Mouse (Mus musculus): ENCODE data around the gene Tank. TPM values are rescaled to one million over a fixed set of nuclear protein-coding genes. Genes with fewer than 3 reads are reported as not detected.

Tank gene
- polyA plus RNA-seq, 1 experiment: 8.5 TPM

- TF ChIP-seq MYOG (IDR thresholded peaks at IDR 0.05; ENCODE audit: control insufficient read depth, extremely low read depth, insufficient read length) (no peak), CEBPB (IDR thresholded peaks at IDR 0.05; ENCODE audit: low read depth) (no peak), USF1 (IDR thresholded peaks at IDR 0.05; ENCODE audit: low read depth) (no peak), FOSL1 (IDR thresholded peaks at IDR 0.05; ENCODE audit: insufficient read depth, low read length, poor library complexity, severe bottlenecking) (no peak), CTCF (IDR thresholded peaks at IDR 0.05; ENCODE audit: control insufficient read depth, insufficient read depth, insufficient read length) (peak; percentile 36)
- Histone ChIP-seq H3K36me3 (ENCODE audit: control insufficient read depth, insufficient read depth) (no peaks in the 10 kb centered on the region), H3ac (ENCODE audit: control insufficient read depth, insufficient read length, low read depth) (no peak overlapping the region), H3K79me3 (ENCODE audit: low read depth) (no peaks in the 10 kb centered on the region), H3K27me3 (ENCODE audit: control insufficient read depth, insufficient read depth, insufficient read length) (no peaks in the 10 kb centered on the region), H3K4me3 (ENCODE audit: insufficient read depth, poor library complexity, severe bottlenecking) (no peak overlapping the region), H3K79me2 (ENCODE audit: control insufficient read depth, insufficient read depth) (no peaks in the 10 kb centered on the region)
Observed at GRCm38 (mm10) chr2:61668260-61668659, 89.9 kb downstream of the Tank start.

DNA sequence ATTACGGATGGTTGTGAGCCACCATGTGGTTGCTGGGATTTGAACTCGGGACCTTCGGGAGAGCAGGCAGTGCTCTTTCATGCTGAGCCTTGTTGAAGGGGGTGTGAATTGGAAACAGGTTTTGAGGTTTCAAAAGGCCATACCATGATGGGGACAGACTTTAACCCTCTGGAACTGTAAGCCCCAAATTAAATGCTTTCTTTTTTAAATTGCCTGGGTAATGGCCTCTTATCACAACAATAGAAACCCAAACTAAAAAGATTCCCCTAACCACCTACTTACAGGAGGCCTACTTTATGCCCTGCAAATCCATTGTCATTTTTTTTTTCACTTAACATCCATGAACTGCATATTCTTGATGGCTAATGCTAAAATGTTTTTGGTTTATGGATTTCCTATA is 96.2 kb downstream of the Tank start:
- no peaks in the 10 kb centered on the region for H3K79me3 ChIP-seq (ENCODE audit: low read depth)
- H3K36me3 ChIP-seq (ENCODE audit: control insufficient read depth, insufficient read depth): no peaks in the 10 kb centered on the region
- no peak overlapping the region for H3K4me3 ChIP-seq (ENCODE audit: insufficient read depth, poor library complexity, severe bottlenecking)
- H3K27me3 ChIP-seq (ENCODE audit: control insufficient read depth, insufficient read depth, insufficient read length): no peaks in the 10 kb centered on the region
- TF ChIP-seq CTCF (IDR thresholded peaks at IDR 0.05; ENCODE audit: control insufficient read depth, insufficient read depth, insufficient read length) (no peak), MAX (IDR thresholded peaks at IDR 0.05) (no peak), MYOG (IDR thresholded peaks at IDR 0.05; ENCODE audit: control insufficient read depth, extremely low read depth, insufficient read length) (no peak), USF1 (IDR thresholded peaks at IDR 0.05; ENCODE audit: low read depth) (no peak), CEBPB (IDR thresholded peaks at IDR 0.05; ENCODE audit: low read depth) (no peak), FOSL1 (IDR thresholded peaks at IDR 0.05; ENCODE audit: insufficient read depth, low read length, poor library complexity, severe bottlenecking) (no peak), MYOD1 (IDR thresholded peaks at IDR 0.05; ENCODE audit: control insufficient read depth, insufficient read length, low read depth) (no peak)
- H3ac ChIP-seq (ENCODE audit: control insufficient read depth, insufficient read length, low read depth): no peak overlapping the region
- H3K79me2 ChIP-seq (ENCODE audit: control insufficient read depth, insufficient read depth): no peaks in the 10 kb centered on the region

DNA sequence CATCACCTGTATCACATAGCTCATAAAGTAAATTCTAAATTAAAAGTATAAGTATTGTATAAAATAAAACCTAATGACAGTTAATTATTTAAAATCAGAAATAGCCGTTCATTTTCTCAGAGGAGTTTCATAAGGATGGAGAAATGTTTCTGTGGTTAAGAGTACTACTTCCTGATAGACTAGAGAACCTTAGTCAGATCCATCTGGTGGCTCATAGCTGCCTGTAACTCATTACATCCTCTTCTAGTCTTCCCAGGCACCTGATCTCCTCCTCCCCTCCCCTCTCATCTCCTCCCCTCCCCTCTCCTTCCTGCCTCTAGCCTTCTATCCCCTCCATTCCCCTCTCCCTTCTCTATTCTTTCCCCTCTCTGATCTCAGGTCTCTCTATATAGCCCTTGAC is 103.2 kb downstream of the Tank start:
- H3K36me3 ChIP-seq (ENCODE audit: control insufficient read depth, insufficient read depth): no peaks in the 10 kb centered on the region
- TF ChIP-seq CTCF (IDR thresholded peaks at IDR 0.05; ENCODE audit: control insufficient read depth, insufficient read depth, insufficient read length) (no peak), FOSL1 (IDR thresholded peaks at IDR 0.05; ENCODE audit: insufficient read depth, low read length, poor library complexity, severe bottlenecking) (no peak), CEBPB (IDR thresholded peaks at IDR 0.05; ENCODE audit: low read depth) (no peak), MYOG (IDR thresholded peaks at IDR 0.05; ENCODE audit: control insufficient read depth, extremely low read depth, insufficient read length) (no peak), USF1 (IDR thresholded peaks at IDR 0.05; ENCODE audit: low read depth) (no peak), MYOD1 (IDR thresholded peaks at IDR 0.05; ENCODE audit: control insufficient read depth, insufficient read length, low read depth) (no peak), MAX (IDR thresholded peaks at IDR 0.05) (no peak)
- no peaks in the 10 kb centered on the region for H3K79me2 ChIP-seq (ENCODE audit: control insufficient read depth, insufficient read depth)

GRCm38 (mm10) chr2:61686533-61686932 is 108.1 kb downstream of the Tank start:
- no peaks in the 10 kb centered on the region for H3K27me3 ChIP-seq (ENCODE audit: control insufficient read depth, insufficient read depth, insufficient read length)
- H3K36me3 ChIP-seq (ENCODE audit: control insufficient read depth, insufficient read depth): no peaks in the 10 kb centered on the region
- H3K79me2 ChIP-seq (ENCODE audit: control insufficient read depth, insufficient read depth): no peaks in the 10 kb centered on the region
- TF ChIP-seq MYOD1 (IDR thresholded peaks at IDR 0.05; ENCODE audit: control insufficient read depth, insufficient read length, low read depth) (no peak), MYOG (IDR thresholded peaks at IDR 0.05; ENCODE audit: control insufficient read depth, extremely low read depth, insufficient read length) (no peak), FOSL1 (IDR thresholded peaks at IDR 0.05; ENCODE audit: insufficient read depth, low read length, poor library complexity, severe bottlenecking) (no peak), CEBPB (IDR thresholded peaks at IDR 0.05; ENCODE audit: low read depth) (no peak), MAX (IDR thresholded peaks at IDR 0.05) (no peak)
- no peaks in the 10 kb centered on the region for H3K79me3 ChIP-seq (ENCODE audit: low read depth)
- no peak overlapping the region for H3ac ChIP-seq (ENCODE audit: control insufficient read depth, insufficient read length, low read depth)
- no peak overlapping the region for H3K4me3 ChIP-seq (ENCODE audit: insufficient read depth, poor library complexity, severe bottlenecking)

More for the DNA sequence above, 103.2 kb downstream of the Tank start:
- Histone ChIP-seq H3K79me3 (ENCODE audit: low read depth) (no peaks in the 10 kb centered on the region), H3ac (ENCODE audit: control insufficient read depth, insufficient read length, low read depth) (no peak overlapping the region), H3K27me3 (ENCODE audit: control insufficient read depth, insufficient read depth, insufficient read length) (no peaks in the 10 kb centered on the region), H3K4me3 (ENCODE audit: insufficient read depth, poor library complexity, severe bottlenecking) (no peak overlapping the region)

DNA sequence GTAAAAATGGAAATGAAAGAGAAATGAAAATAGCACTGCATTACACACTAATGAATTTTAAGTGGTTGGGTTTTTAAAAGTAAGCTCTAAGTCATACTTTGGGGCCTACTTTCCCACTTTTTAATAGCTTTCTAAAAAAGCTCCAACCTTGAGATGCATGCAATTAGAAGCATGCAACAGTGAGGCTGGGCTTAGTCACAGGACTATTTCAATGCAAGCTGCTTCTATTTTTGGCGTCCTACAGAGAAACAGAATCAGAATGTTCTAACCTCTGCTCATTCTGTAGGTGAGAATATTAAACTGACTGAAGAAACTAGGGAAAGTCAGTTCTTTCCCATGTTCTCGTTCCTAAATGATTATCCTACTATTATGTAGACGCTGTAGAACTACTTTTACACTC is 110.7 kb downstream of the Tank start:
- H3K79me2 ChIP-seq (ENCODE audit: control insufficient read depth, insufficient read depth): no peaks in the 10 kb centered on the region
- no peaks in the 10 kb centered on the region for H3K79me3 ChIP-seq (ENCODE audit: low read depth)
- no peaks in the 10 kb centered on the region for H3K27me3 ChIP-seq (ENCODE audit: control insufficient read depth, insufficient read depth, insufficient read length)
- TF ChIP-seq MYOG (IDR thresholded peaks at IDR 0.05; ENCODE audit: control insufficient read depth, extremely low read depth, insufficient read length): no peak
- TF ChIP-seq MYOD1 (IDR thresholded peaks at IDR 0.05; ENCODE audit: control insufficient read depth, insufficient read length, low read depth): no peak
- TF ChIP-seq FOSL1 (IDR thresholded peaks at IDR 0.05; ENCODE audit: insufficient read depth, low read length, poor library complexity, severe bottlenecking): no peak
- no peak for TF ChIP-seq MAX (IDR thresholded peaks at IDR 0.05)
- no peak for TF ChIP-seq CTCF (IDR thresholded peaks at IDR 0.05; ENCODE audit: control insufficient read depth, insufficient read depth, insufficient read length)
- TF ChIP-seq CEBPB (IDR thresholded peaks at IDR 0.05; ENCODE audit: low read depth): no peak
- TF ChIP-seq USF1 (IDR thresholded peaks at IDR 0.05; ENCODE audit: low read depth): no peak
- no peak overlapping the region for H3ac ChIP-seq (ENCODE audit: control insufficient read depth, insufficient read length, low read depth)
- no peak overlapping the region for H3K4me3 ChIP-seq (ENCODE audit: insufficient read depth, poor library complexity, severe bottlenecking)
- no peaks in the 10 kb centered on the region for H3K36me3 ChIP-seq (ENCODE audit: control insufficient read depth, insufficient read depth)

Other genes with a start within 250 kb of the Tank start
- gene Psmd14, start 133.1 kb downstream of the Tank start, polyA plus RNA-seq (2012; fragmentation: generic; extraction: Trizol): 98.8 TPM
- 0.01 TPM for gene Tbr1, start 224.3 kb downstream of the Tank start, polyA plus RNA-seq (2012; fragmentation: generic; extraction: Trizol)